Mouse (Mus musculus): ENCODE results near the gene Olfr1262. TPM values are rescaled to one million over a fixed set of nuclear protein-coding genes. Genes with fewer than 3 reads are reported as not detected.

The Olfr1262 gene
- not detected in 2 replicates for polyA plus RNA-seq (2016; fragmentation: Nextera tagmentation; extraction: Ambion mirVana)

GRCm38 (mm10) chr2:89999845-90000244 lies at the start of gene Olfr1262:
Gene Olfr1262, plus strand, starts transcription at chr2:90000145.
- Histone ChIP-seq H3K27me3 (no peaks in the 10 kb centered on the region), H3K9ac (no peak within 1 kb of the TSS), H3K4me3 (no peak within 1 kb of the TSS), H3K9me3 (no peaks in the 10 kb centered on the region), H3K4me2 (replicated peaks) (no peak within 1 kb of the TSS), H3K36me3 (no peaks in the 10 kb centered on the region), H3K4me1 (no peaks in the 10 kb centered on the region), H3K27ac (no peak within 1 kb of the TSS)
- ATAC-seq (ENCODE audit: insufficient number of reproducible peaks, insufficient read depth, low FRiP score, low TSS enrichment), result no peak

- no peak within 1 kb of the TSS for H3K9ac ChIP-seq
- no peak for ATAC-seq (ENCODE audit: insufficient number of reproducible peaks, insufficient read depth, low FRiP score, low TSS enrichment)
- WGBS, result 64% methylated on average over 2 of the region's 2 CpGs
- no peaks in the 10 kb centered on the region for H3K4me1 ChIP-seq
- H3K9me3 ChIP-seq, result no peaks in the 10 kb centered on the region
- no peak within 1 kb of the TSS for H3K27ac ChIP-seq
- no peaks in the 10 kb centered on the region for H3K27me3 ChIP-seq
- no peak within 1 kb of the TSS for H3K4me3 ChIP-seq
- H3K4me2 ChIP-seq (replicated peaks), result no peak within 1 kb of the TSS
- no peaks in the 10 kb centered on the region for H3K36me3 ChIP-seq
These were observed 25.8 kb upstream of the Olfr1262 start, which contains the start of gene Olfr1260 for GRCm38 (mm10) chr2:89974184-89974583. Gene Olfr1260, plus strand, starts transcription at chr2:89974340.

- Histone ChIP-seq H3K4me2 (replicated peaks) (no peak overlapping the region), H3K9ac (no peak overlapping the region), H3K27me3 (no peaks in the 10 kb centered on the region), H3K36me3 (no peaks in the 10 kb centered on the region), H3K9me3 (no peaks in the 10 kb centered on the region), H3K27ac (no peak overlapping the region), H3K4me1 (no peaks in the 10 kb centered on the region), H3K4me3 (no peak overlapping the region)
- no peak for ATAC-seq (ENCODE audit: insufficient number of reproducible peaks, insufficient read depth, low FRiP score, low TSS enrichment)
- WGBS, result 84% methylated on average over 2 of the region's 2 CpGs
These were observed 22.2 kb upstream of the Olfr1262 start for GRCm38 (mm10) chr2:89977709-89978108.

- no peaks in the 10 kb centered on the region for H3K27me3 ChIP-seq
- no peak within 1 kb of the TSS for H3K9ac ChIP-seq
- H3K27ac ChIP-seq, result no peak within 1 kb of the TSS
- no peaks in the 10 kb centered on the region for H3K4me1 ChIP-seq
- no peak for ATAC-seq (ENCODE audit: insufficient number of reproducible peaks, insufficient read depth, low FRiP score, low TSS enrichment)
- H3K36me3 ChIP-seq, result no peaks in the 10 kb centered on the region
- no peaks in the 10 kb centered on the region for H3K9me3 ChIP-seq
- no peak within 1 kb of the TSS for H3K4me2 ChIP-seq (replicated peaks)
- no peak within 1 kb of the TSS for H3K4me3 ChIP-seq
These were observed 9.0 kb upstream of the Olfr1262 start, which contains the start of gene Olfr1261 for GRCm38 (mm10) chr2:89990921-89991320. Gene Olfr1261, plus strand, starts transcription at chr2:89991221.

DNA sequence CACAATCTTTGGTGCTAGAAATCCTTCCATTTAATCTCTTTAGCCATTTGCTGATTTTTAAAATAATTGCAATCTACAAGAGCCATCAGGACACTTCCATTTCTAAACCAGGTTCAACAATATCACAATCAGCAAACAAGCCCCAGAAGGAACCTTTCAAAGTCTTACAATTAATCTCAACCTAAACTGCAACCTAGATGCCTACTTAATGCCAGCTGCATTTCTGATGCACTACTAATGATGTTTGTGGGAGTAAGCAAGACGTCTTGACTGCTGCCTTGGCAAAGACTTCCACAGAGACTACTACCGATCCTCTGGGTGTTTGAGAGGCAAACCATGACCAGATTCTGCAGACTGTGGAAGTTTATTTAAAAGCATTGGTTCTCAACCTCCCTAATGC lies 11.9 kb downstream of the Olfr1262 start, which contains the start of gene Olfr1263:
TSS of gene Olfr1263 (plus strand) at position 301 of the 400 bp plus-strand sequence.
- H3K4me2 ChIP-seq (replicated peaks), result no peak within 1 kb of the TSS
- no peak within 1 kb of the TSS for H3K9ac ChIP-seq
- H3K27me3 ChIP-seq, result no peaks in the 10 kb centered on the region
- ATAC-seq (ENCODE audit: insufficient number of reproducible peaks, insufficient read depth, low FRiP score, low TSS enrichment), result no peak
- H3K4me3 ChIP-seq, result no peak within 1 kb of the TSS
- 82% methylated on average over 2 of the region's 2 CpGs for WGBS
- no peaks in the 10 kb centered on the region for H3K4me1 ChIP-seq
- H3K9me3 ChIP-seq, result no peaks in the 10 kb centered on the region
- no peaks in the 10 kb centered on the region for H3K36me3 ChIP-seq
- H3K27ac ChIP-seq, result no peak within 1 kb of the TSS

DNA sequence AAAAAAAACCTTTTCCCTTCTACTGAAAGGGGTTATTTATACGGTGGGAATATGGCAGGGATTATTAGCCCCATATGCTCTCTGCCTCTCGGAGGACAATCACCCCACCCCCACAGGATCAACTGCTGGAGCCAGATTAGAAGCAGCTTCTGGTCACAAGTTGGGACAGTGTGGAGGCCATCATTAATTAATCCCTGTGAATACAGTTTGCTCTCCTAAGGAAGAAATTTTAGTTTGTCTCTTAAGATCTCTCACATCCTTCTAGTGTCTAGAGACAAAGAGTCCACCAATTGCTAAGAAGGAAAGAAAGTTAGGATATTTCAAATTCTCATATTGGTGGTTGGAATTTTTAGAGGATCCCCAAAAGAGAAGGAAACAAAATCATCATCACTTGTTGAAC lies 25.5 kb downstream of the Olfr1262 start, which contains the start of gene Olfr1264:
TSS of gene Olfr1264 (minus strand) at position 101 of the 400 bp plus-strand sequence.
- WGBS, result 28% methylated on average over 2 of the region's 2 CpGs
- Histone ChIP-seq H3K36me3 (no peaks in the 10 kb centered on the region), H3K27me3 (no peaks in the 10 kb centered on the region), H3K4me1 (no peaks in the 10 kb centered on the region), H3K4me2 (replicated peaks) (no peak within 1 kb of the TSS), H3K9ac (no peak within 1 kb of the TSS), H3K9me3 (no peaks in the 10 kb centered on the region), H3K27ac (no peak within 1 kb of the TSS), H3K4me3 (no peak within 1 kb of the TSS)
- no peak for ATAC-seq (ENCODE audit: insufficient number of reproducible peaks, insufficient read depth, low FRiP score, low TSS enrichment)

DNA sequence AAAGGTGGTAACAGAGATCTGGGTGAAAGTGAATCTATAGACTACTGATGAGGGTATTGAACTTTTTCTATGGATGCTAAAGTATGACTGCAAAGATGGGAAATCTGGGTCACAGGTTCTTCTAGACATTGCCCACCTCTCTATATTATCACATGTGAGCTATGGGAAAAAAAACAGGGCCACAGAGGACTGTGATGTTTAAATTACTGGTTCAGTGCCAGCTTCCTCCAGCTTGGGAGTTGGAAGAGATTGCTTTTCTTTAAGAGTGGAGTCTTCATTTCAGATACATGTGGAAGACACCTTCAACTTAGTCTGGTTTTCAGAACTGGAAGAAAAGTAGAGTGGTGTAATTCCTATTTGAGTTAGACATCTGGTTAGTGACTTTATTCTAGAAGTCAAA lies 35.1 kb downstream of the Olfr1262 start, which contains the start of gene Olfr1265:
TSS of gene Olfr1265 (plus strand) at position 301 of the 400 bp plus-strand sequence.
- ATAC-seq (ENCODE audit: insufficient number of reproducible peaks, insufficient read depth, low FRiP score, low TSS enrichment), result no peak
- no peaks in the 10 kb centered on the region for H3K9me3 ChIP-seq
- H3K9ac ChIP-seq, result no peak within 1 kb of the TSS
- H3K4me2 ChIP-seq (replicated peaks), result no peak within 1 kb of the TSS
- H3K36me3 ChIP-seq, result no peaks in the 10 kb centered on the region
- no peak within 1 kb of the TSS for H3K4me3 ChIP-seq
- no peaks in the 10 kb centered on the region for H3K4me1 ChIP-seq
- no peaks in the 10 kb centered on the region for H3K27me3 ChIP-seq
- H3K27ac ChIP-seq, result no peak within 1 kb of the TSS

Other genes with a start within 250 kb of the Olfr1262 start
- not detected in 2 replicates for gene Olfr1253, start 243.1 kb upstream of the Olfr1262 start, polyA plus RNA-seq (2016; fragmentation: Nextera tagmentation; extraction: Ambion mirVana)
- gene Olfr1254, start 206.5 kb upstream of the Olfr1262 start, polyA plus RNA-seq (2016; fragmentation: Nextera tagmentation; extraction: Ambion mirVana), result not detected in 2 replicates
- not detected in 2 replicates for gene Olfr1255, start 188.1 kb upstream of the Olfr1262 start, polyA plus RNA-seq (2016; fragmentation: Nextera tagmentation; extraction: Ambion mirVana)
- not detected in 2 replicates for gene Olfr1256, start 158.6 kb upstream of the Olfr1262 start, polyA plus RNA-seq (2016; fragmentation: Nextera tagmentation; extraction: Ambion mirVana)
- not detected in 2 replicates for gene Olfr48, start 151.9 kb upstream of the Olfr1262 start, polyA plus RNA-seq (2016; fragmentation: Nextera tagmentation; extraction: Ambion mirVana)
- gene Olfr1257, start 121.7 kb upstream of the Olfr1262 start, polyA plus RNA-seq (2016; fragmentation: Nextera tagmentation; extraction: Ambion mirVana), result not detected in 2 replicates
- gene Olfr1258, start 72.8 kb upstream of the Olfr1262 start, polyA plus RNA-seq (2016; fragmentation: Nextera tagmentation; extraction: Ambion mirVana), result not detected in 2 replicates
- 0.04 TPM in 1 of 2 replicates, not detected in the other for gene Olfr1259, start 51.5 kb upstream of the Olfr1262 start, polyA plus RNA-seq (2016; fragmentation: Nextera tagmentation; extraction: Ambion mirVana)
- gene Olfr1260, start 25.8 kb upstream of the Olfr1262 start, polyA plus RNA-seq (2016; fragmentation: Nextera tagmentation; extraction: Ambion mirVana), result not detected in 2 replicates
- gene Olfr1261, start 8.9 kb upstream of the Olfr1262 start, polyA plus RNA-seq (2016; fragmentation: Nextera tagmentation; extraction: Ambion mirVana), result not detected in 2 replicates
- not detected in 2 replicates for gene Olfr1263, start 12.0 kb downstream of the Olfr1262 start, polyA plus RNA-seq (2016; fragmentation: Nextera tagmentation; extraction: Ambion mirVana)
- gene Olfr1264, start 25.4 kb downstream of the Olfr1262 start, polyA plus RNA-seq (2016; fragmentation: Nextera tagmentation; extraction: Ambion mirVana), result not detected in 2 replicates
- gene Olfr1265, start 35.2 kb downstream of the Olfr1262 start, polyA plus RNA-seq (2016; fragmentation: Nextera tagmentation; extraction: Ambion mirVana), result not detected in 2 replicates
- not detected in 2 replicates for gene Olfr140, start 63.4 kb downstream of the Olfr1262 start, polyA plus RNA-seq (2016; fragmentation: Nextera tagmentation; extraction: Ambion mirVana)
- gene Olfr1269, start 121.3 kb downstream of the Olfr1262 start, polyA plus RNA-seq (2016; fragmentation: Nextera tagmentation; extraction: Ambion mirVana), result not detected in 2 replicates
- not detected in 2 replicates for gene Olfr32, start 142.2 kb downstream of the Olfr1262 start, polyA plus RNA-seq (2016; fragmentation: Nextera tagmentation; extraction: Ambion mirVana)
- not detected in 2 replicates for gene Olfr1270, start 152.9 kb downstream of the Olfr1262 start, polyA plus RNA-seq (2016; fragmentation: Nextera tagmentation; extraction: Ambion mirVana)
- not detected in 2 replicates for gene Olfr1506, start 224.3 kb downstream of the Olfr1262 start, polyA plus RNA-seq (2016; fragmentation: Nextera tagmentation; extraction: Ambion mirVana)

All from embryonic facial prominence, embryonic 12.5 days (tissue).